Mouse (Mus musculus): ENCODE measurements around the gene Kcns1.
A peak's percentile ranks its signal among the peaks of the same experiment; 100 is the strongest.

Kcns1 gene

GRCm38 (mm10) chr2:164170326-164170725, 587 bp downstream of the Kcns1 start:
- DNase-seq, result no peak

GRCm38 (mm10) chr2:164168571-164168946, 2.4 kb downstream of the Kcns1 start:
- no peak for DNase-seq

GRCm38 (mm10) chr2:164167752-164168570, 3.0 kb downstream of the Kcns1 start:
- DNase-seq, result no peak

GRCm38 (mm10) chr2:164164941-164165340, 6.0 kb downstream of the Kcns1 start:
- DNase-seq, result no peak

- no peak for DNase-seq
These were observed 9.3 kb downstream of the Kcns1 start for GRCm38 (mm10) chr2:164161515-164162055.

- DNase-seq, result no peak
These were observed 12.1 kb downstream of the Kcns1 start for GRCm38 (mm10) chr2:164158838-164159237.

GRCm38 (mm10) chr2:164156158-164156557, 14.8 kb downstream of the Kcns1 start:
- DNase-seq, result no peak

- DNase-seq, result no peak
These were observed 16.9 kb downstream of the Kcns1 start for GRCm38 (mm10) chr2:164154007-164154406.

GRCm38 (mm10) chr2:164152341-164152740, 18.6 kb downstream of the Kcns1 start:
- peak in 1 of 2 experiments; percentile 63 for DNase-seq

- DNase-seq, result no peak
These were observed 20.7 kb downstream of the Kcns1 start for GRCm38 (mm10) chr2:164150086-164150760.

- DNase-seq, result no peak
These were observed 24.4 kb downstream of the Kcns1 start for GRCm38 (mm10) chr2:164146556-164146955.

- DNase-seq, result no peak
These were observed 26.4 kb downstream of the Kcns1 start for GRCm38 (mm10) chr2:164144541-164144940.

- DNase-seq, result no peak
These were observed 26.9 kb downstream of the Kcns1 start for GRCm38 (mm10) chr2:164144025-164144424.

GRCm38 (mm10) chr2:164142021-164142420, 28.9 kb downstream of the Kcns1 start:
- DNase-seq, result no peak

- DNase-seq, result no peak
These were observed 33.2 kb downstream of the Kcns1 start for GRCm38 (mm10) chr2:164137754-164138153.

- no peak for DNase-seq
These were observed 34.5 kb downstream of the Kcns1 start for GRCm38 (mm10) chr2:164136393-164136792.

GRCm38 (mm10) chr2:164135367-164135766, 35.5 kb downstream of the Kcns1 start:
- DNase-seq, result no peak

GRCm38 (mm10) chr2:164134563-164134962, 36.4 kb downstream of the Kcns1 start:
- DNase-seq, result peak; percentile 44 to 57

GRCm38 (mm10) chr2:164131586-164131985, 39.3 kb downstream of the Kcns1 start:
- DNase-seq, result no peak

- DNase-seq, result no peak
These were observed 42.1 kb downstream of the Kcns1 start for GRCm38 (mm10) chr2:164128576-164129411.

GRCm38 (mm10) chr2:164127297-164127696, 43.6 kb downstream of the Kcns1 start:
- DNase-seq, result no peak

- peak; percentile 51 to 58 for DNase-seq
These were observed 44.4 kb downstream of the Kcns1 start for GRCm38 (mm10) chr2:164126533-164126955.

GRCm38 (mm10) chr2:164123169-164123766, 47.6 kb downstream of the Kcns1 start:
- DNase-seq, result no peak

Measured in lung, postnatal 4 days (tissue).